Comparison of ENCODE assay signal across 8 mouse cellular contexts in genomic region chr15:97824042-97824441, GRCm38 (mm10). TPM values are rescaled to one million over a fixed set of nuclear protein-coding genes. Genes with fewer than 3 reads are reported as not detected.
DNase-seq lines count a peak whose midpoint lies in the region; ATAC-seq and TF ChIP-seq lines count a peak whose summit lies in the region.

No protein-coding gene starts in this region.

- H3K4me3 ChIP-seq in megakaryocyte, embryonic 14.5 days (replicated peaks) = peak overlapping the region; percentile 31
- no peak overlapping the region for H3K4me3 ChIP-seq in olfactory bulb, adult 2 months (ENCODE audit: insufficient read depth, low read depth, low read length)

- H3K27ac ChIP-seq in olfactory bulb, adult 2 months (ENCODE audit: insufficient read depth, low read depth, low read length) = 0 out of 2 replicates have a peak overlapping the region, but pooled peaks have one; percentile 58

- H3K36me3 ChIP-seq in megakaryocyte, embryonic 14.5 days (replicated peaks; ENCODE audit: low read length) = peaks cover 9% of the 10 kb centered on the region

- WGBS in olfactory bulb, adult 2 months = 49% methylated on average over 6 of the region's 6 CpGs

- peaks cover 28% of the 10 kb centered on the region for H3K27me3 ChIP-seq in megakaryocyte, embryonic 14.5 days (replicated peaks)

- intact Hi-C loops in gastrocnemius, postnatal 36 days (cut with DNase I) = loop anchor here (1.0 kb wide), 1 partner anchor 25 kb away; no protein-coding TSS in a partner anchor

- H3K9me3 ChIP-seq in megakaryocyte, embryonic 14.5 days = no peaks in the 10 kb centered on the region

- ATAC-seq in megakaryocyte, adult 5-6 weeks (ENCODE audit: poor library complexity, severe bottlenecking) = no peak

- no peak for TF ChIP-seq CTCF in olfactory bulb, adult 2 months (IDR thresholded peaks at IDR 0.05; ENCODE audit: insufficient read depth, low read depth, low read length)

- peaks cover 91% of the 10 kb centered on the region for H3K4me1 ChIP-seq in megakaryocyte, embryonic 14.5 days
- H3K4me1 ChIP-seq in olfactory bulb, adult 2 months (ENCODE audit: control insufficient read depth, insufficient read depth, low read length) = peaks cover 73% of the 10 kb centered on the region

- peak; percentile 73 for DNase-seq in gastrocnemius, adult 18-20 months (ENCODE audit: low spot score)
- no peak for DNase-seq in gastrocnemius, postnatal 36 days
- peak; percentile 53 for DNase-seq in heart, adult 8-10 months (ENCODE audit: low spot score)
- no peak for DNase-seq in left cerebral cortex, adult 11 months (ENCODE audit: low spot score)
- no peak for DNase-seq in retina, postnatal 1 day

- no peak for TF ChIP-seq POLR2A in olfactory bulb, adult 2 months (IDR thresholded peaks at IDR 0.05; ENCODE audit: insufficient read depth, low read depth, low read length)

RNA-seq across cellular contexts. Expression of gene Hdac7, which starts 20.3 kb away (rescaled TPM):
- total RNA-seq in gastrocnemius, adult 18-20 months (2021) = 10 to 100 TPM in 1 of 2 experiments, 1 to 10 TPM in 1; 6.2 to 10.3 TPM
- 10 to 100 TPM; 10.6 to 11.8 TPM for total RNA-seq in gastrocnemius, postnatal 36 days (2021)
- polyA plus RNA-seq in megakaryocyte, embryonic 14.5 days (2012; ENCODE audit: insufficient read depth, low replicate concordance) = 26.8 and 31.2 TPM in 2 replicates
- 15.6 and 17.2 TPM in 2 replicates for total RNA-seq in megakaryocyte, adult 5-6 weeks (2015)
- 5.7 and 6.2 TPM in 2 replicates for total RNA-seq in megakaryocyte, adult 5-6 weeks (2017)
- total RNA-seq in heart, adult 8-10 months (2022) = 10 to 100 TPM; 22.9 to 29.0 (median 26.5) TPM
- polyA plus RNA-seq in olfactory bulb, adult 2 months (2012; ENCODE audit: insufficient read depth, insufficient read length, low replicate concordance, missing spikeins) = 147 TPM in 1 of 2 replicates, not detected in the other

RNA-seq across cellular contexts. Expression of gene Slc48a1, which starts 45.7 kb away (rescaled TPM):
- 10 to 100 TPM; 45.0 to 48.7 TPM for total RNA-seq in gastrocnemius, adult 18-20 months (2021)
- 10 to 100 TPM; 44.8 to 46.2 TPM for total RNA-seq in gastrocnemius, postnatal 36 days (2021)
- 58.7 and 61.4 TPM in 2 replicates for polyA plus RNA-seq in megakaryocyte, embryonic 14.5 days (2012; ENCODE audit: insufficient read depth, low replicate concordance)
- total RNA-seq in megakaryocyte, adult 5-6 weeks (2015) = 42.3 and 47.1 TPM in 2 replicates
- 33.1 and 33.5 TPM in 2 replicates for total RNA-seq in megakaryocyte, adult 5-6 weeks (2017)
- 10 to 100 TPM; 63.6 to 76.6 (median 67.9) TPM for total RNA-seq in heart, adult 8-10 months (2022)
- polyA plus RNA-seq in olfactory bulb, adult 2 months (2012; ENCODE audit: insufficient read depth, insufficient read length, low replicate concordance, missing spikeins) = not detected in 2 replicates

RNA-seq across cellular contexts. Expression of gene Rapgef3, which starts 56.3 kb away (rescaled TPM):
- total RNA-seq in gastrocnemius, adult 18-20 months (2021) = 1 to 10 TPM; 6.6 to 9.0 TPM
- total RNA-seq in gastrocnemius, postnatal 36 days (2021) = 1 to 10 TPM; 5.1 to 7.7 TPM
- 2.3 and 4.5 TPM in 2 replicates for polyA plus RNA-seq in megakaryocyte, embryonic 14.5 days (2012; ENCODE audit: insufficient read depth, low replicate concordance)
- 0.02 TPM in 1 of 2 replicates, not detected in the other for total RNA-seq in megakaryocyte, adult 5-6 weeks (2015)
- total RNA-seq in megakaryocyte, adult 5-6 weeks (2017) = 1.2 and 1.4 TPM in 2 replicates
- 10 to 100 TPM; 20.5 to 27.4 (median 23.8) TPM for total RNA-seq in heart, adult 8-10 months (2022)
- polyA plus RNA-seq in olfactory bulb, adult 2 months (2012; ENCODE audit: insufficient read depth, insufficient read length, low replicate concordance, missing spikeins) = not detected in 2 replicates

Comparison
In these comparisons a context has a peak if more than half of its experiments do, and no peak if none do; other contexts are left out.
1. DNase-seq: peak in gastrocnemius, adult 18-20 months (single experiment) and heart, adult 8-10 months (single experiment); none in gastrocnemius, postnatal 36 days (0 of 2), left cerebral cortex, adult 11 months (single experiment) and retina, postnatal 1 day (single experiment).